Mouse (Mus musculus): Measurements from ENCODE around the gene Hdac10.

DNA sequence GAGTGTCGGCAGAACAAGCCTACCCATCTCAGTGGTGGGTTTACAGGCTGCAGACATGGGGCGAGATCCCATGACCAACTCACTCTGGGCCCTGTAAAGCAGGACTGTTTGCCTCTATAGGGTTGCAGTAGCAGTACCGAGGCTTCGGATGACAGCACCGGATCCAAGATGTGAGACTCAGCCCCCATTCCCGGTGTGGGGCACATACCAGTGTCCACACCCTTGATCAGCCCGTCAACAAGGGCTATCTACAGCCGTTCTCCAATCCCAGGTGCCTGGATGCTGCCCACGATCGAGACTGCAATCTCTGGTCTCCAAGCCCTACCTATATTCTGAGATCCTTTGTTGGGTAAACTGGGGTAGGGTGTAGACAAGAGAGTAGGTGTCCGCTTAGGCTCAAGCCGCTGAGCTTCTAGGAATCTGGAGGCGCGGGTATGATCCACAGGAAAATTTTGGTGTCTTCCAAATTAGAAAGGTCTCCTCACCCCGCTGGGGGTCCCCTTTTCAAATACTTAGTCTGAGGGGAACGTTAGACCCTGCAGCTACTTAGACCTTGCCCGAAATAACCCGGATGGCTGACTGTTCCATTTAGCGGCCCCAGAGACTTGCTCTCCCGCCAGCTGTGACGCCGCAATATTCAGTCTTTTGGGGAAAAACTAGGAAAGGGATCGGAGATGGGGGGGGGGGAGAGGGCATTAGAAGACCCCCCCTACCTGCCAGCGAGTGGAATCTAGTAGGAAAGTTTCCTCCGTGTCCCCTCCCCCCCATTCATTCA lies 20.2 kb upstream of the Hdac10 start:
- TF ChIP-seq POLR2A (IDR thresholded peaks at IDR 0.05; ENCODE audit: borderline replicate concordance, extremely low read depth, low read depth, low read length), result no peak
- no peak for TF ChIP-seq CTCF (IDR thresholded peaks at IDR 0.05; ENCODE audit: insufficient read depth, low read length)
